Mouse (Mus musculus) cerebellum, adult 2 months (tissue): ENCODE measurements around the gene Fgfr2. TPM values are rescaled to one million over a fixed set of nuclear protein-coding genes. Genes with fewer than 3 reads are reported as not detected.

ENCODE experiments used
- DNase-seq, 2 experiments: peaks; one replicate each; pipeline ENCODE4 v3.0.0; 2021
- H3K27ac ChIP-seq: fragments of 200-500 bp; 2 replicates; pipeline ENCODE4 v1.5.1; 2012; ENCODE audit warnings: low read length, control low read depth, inconsistent platforms; ENCODE audit not compliant: insufficient read depth
- H3K27me3 ChIP-seq: fragments of 200-500 bp; 2 replicates; pipeline ENCODE4 v1.6.1; 2012; ENCODE audit warnings: inconsistent platforms, mild to moderate bottlenecking, low read length, moderate library complexity; ENCODE audit not compliant: control insufficient read depth, insufficient read depth
- H3K4me1 ChIP-seq: fragments of 200-500 bp; 2 replicates; pipeline ENCODE4 v1.6.1; 2011; ENCODE audit warnings: low read length; ENCODE audit not compliant: control insufficient read depth, insufficient read depth
- H3K4me3 ChIP-seq: fragments of 200-500 bp; replicated peaks from 2 replicates; pipeline ENCODE3; 2011; ENCODE audit warnings: mild to moderate bottlenecking, low read depth, low read length, control low read depth; ENCODE audit not compliant: insufficient read depth
- CTCF ChIP-seq: fragments of 200-500 bp; IDR thresholded peaks from 2 replicates; pipeline ENCODE4 v1.5.1; 2011; ENCODE audit warnings: low read depth, mild to moderate bottlenecking, control low read depth, low read length, moderate library complexity, borderline replicate concordance; ENCODE audit not compliant: insufficient read depth
- POLR2A ChIP-seq: fragments of 200-500 bp; IDR thresholded peaks from 2 replicates; pipeline ENCODE4 v1.6.1; 2011; ENCODE audit warnings: low read length, control low read depth, borderline replicate concordance; ENCODE audit not compliant: insufficient read depth
- WGBS: fragments of 180-500 bp; shearing (Covaris S2); methylation state at CpG from one replicate; pipeline ENCODE4 v1.1.7; 2018; 5-methylcytosine and 5-hydroxymethylcytosine counted together
- polyA plus RNA-seq: library from polyadenylated mRNA; depleted of rRNA; stranded (reverse); fragments of >200 nt; gene quantifications from 2 replicates; pipeline ENCODE4 v1.2.3, GENCODE M21; 2012

Fgfr2 gene
- polyA plus RNA-seq, 1 experiment, result 95.3 TPM

DNA sequence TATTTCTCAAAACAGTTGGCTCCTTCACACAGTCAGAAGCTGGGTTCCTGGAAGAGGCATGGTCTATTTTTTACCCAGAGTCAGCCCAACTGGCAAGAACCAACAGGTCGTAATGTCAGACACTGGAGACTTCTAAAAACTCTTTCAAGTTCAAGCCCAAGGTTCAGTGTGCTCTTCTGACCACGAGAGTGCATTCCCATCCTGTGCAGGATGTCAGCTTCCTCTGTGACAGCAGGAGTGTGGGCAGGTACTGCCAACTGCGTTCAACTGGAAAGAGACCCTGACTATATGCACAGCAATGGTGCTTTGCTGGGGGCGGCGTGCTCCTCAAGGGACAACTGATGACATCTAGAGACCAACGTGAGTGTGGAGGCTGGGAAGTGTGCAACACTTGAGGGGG lies 1034.5 kb downstream of the Fgfr2 start:
- WGBS, result 59% methylated on average over 6 of the region's 6 CpGs
- H3K27ac ChIP-seq, result no peak overlapping the region
- no peak for TF ChIP-seq POLR2A
- no peak for TF ChIP-seq CTCF

GRCm38 (mm10) chr7:132088181-132088580 lies 1035.0 kb downstream of the Fgfr2 start:
- no peak for TF ChIP-seq POLR2A
- H3K27me3 ChIP-seq, result no peaks in the 10 kb centered on the region
- H3K4me3 ChIP-seq, result no peak overlapping the region
- WGBS, result 50% methylated on average over 4 of the region's 4 CpGs
- H3K4me1 ChIP-seq, result 0 out of 2 replicates have a peak, but pooled peaks cover 3% of the 10 kb centered on the region
- peak in 1 of 2 experiments; percentile 8 for DNase-seq
- H3K27ac ChIP-seq, result no peak overlapping the region

More for the DNA sequence above, 1034.5 kb downstream of the Fgfr2 start:
- H3K27me3 ChIP-seq, result no peaks in the 10 kb centered on the region
- DNase-seq, result peak in 1 of 2 experiments; percentile 1
- H3K4me3 ChIP-seq, result no peak overlapping the region
- H3K4me1 ChIP-seq, result 0 out of 2 replicates have a peak, but pooled peaks cover 3% of the 10 kb centered on the region

DNA sequence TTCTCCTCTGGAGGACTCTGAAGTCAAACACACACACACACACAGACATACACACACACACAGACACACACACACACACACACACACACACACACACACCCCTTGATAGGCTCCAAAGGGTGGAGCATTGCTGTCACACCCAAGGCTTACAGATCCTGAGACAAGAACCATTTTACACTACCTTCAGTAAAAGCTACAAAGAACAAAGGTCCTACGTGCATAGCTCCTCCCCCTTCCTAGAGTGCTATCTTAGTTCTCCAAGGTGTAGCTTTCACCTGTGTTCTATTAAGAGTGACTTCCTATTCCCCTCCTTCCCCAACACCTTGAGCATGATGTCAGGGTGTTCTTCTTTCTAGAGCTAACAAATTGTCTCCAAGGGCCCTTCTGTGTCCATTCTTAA lies 1047.3 kb downstream of the Fgfr2 start:
- WGBS, result 83% methylated on average over 1 of the region's 1 CpGs
- no peak for DNase-seq
- no peak overlapping the region for H3K27ac ChIP-seq

GRCm38 (mm10) chr7:132074503-132074902 lies 1048.6 kb downstream of the Fgfr2 start:
- WGBS, result 29% methylated on average over 3 of the region's 3 CpGs
- TF ChIP-seq POLR2A, result no peak
- no peak for TF ChIP-seq CTCF
- no peak overlapping the region for H3K27ac ChIP-seq
- no peaks in the 10 kb centered on the region for H3K4me1 ChIP-seq
- H3K4me3 ChIP-seq, result no peak overlapping the region
- no peak for DNase-seq
- no peaks in the 10 kb centered on the region for H3K27me3 ChIP-seq

More for the DNA sequence above, 1047.3 kb downstream of the Fgfr2 start:
- Histone ChIP-seq H3K27me3 (no peaks in the 10 kb centered on the region), H3K4me1 (no peaks in the 10 kb centered on the region), H3K4me3 (no peak overlapping the region)
- TF ChIP-seq CTCF (no peak), POLR2A (no peak)

GRCm38 (mm10) chr7:132070877-132071625 lies 1052.1 kb downstream of the Fgfr2 start:
- WGBS, result 80% methylated on average over 6 of the region's 6 CpGs
- TF ChIP-seq CTCF (no peak), POLR2A (no peak)
- no peaks in the 10 kb centered on the region for H3K4me1 ChIP-seq

GRCm38 (mm10) chr7:132067951-132068350 lies 1055.2 kb downstream of the Fgfr2 start:
- DNase-seq, result no peak
- WGBS, result 79% methylated on average over 5 of the region's 5 CpGs
- H3K27me3 ChIP-seq, result no peaks in the 10 kb centered on the region
- no peak for TF ChIP-seq POLR2A
- TF ChIP-seq CTCF, result no peak
- no peak overlapping the region for H3K27ac ChIP-seq
- H3K4me3 ChIP-seq, result no peak overlapping the region
- H3K4me1 ChIP-seq, result no peaks in the 10 kb centered on the region

More at GRCm38 (mm10) chr7:132070877-132071625, 1052.1 kb downstream of the Fgfr2 start:
- Histone ChIP-seq H3K4me3 (no peak overlapping the region), H3K27ac (no peak overlapping the region), H3K27me3 (no peaks in the 10 kb centered on the region)
- DNase-seq, result no peak

DNA sequence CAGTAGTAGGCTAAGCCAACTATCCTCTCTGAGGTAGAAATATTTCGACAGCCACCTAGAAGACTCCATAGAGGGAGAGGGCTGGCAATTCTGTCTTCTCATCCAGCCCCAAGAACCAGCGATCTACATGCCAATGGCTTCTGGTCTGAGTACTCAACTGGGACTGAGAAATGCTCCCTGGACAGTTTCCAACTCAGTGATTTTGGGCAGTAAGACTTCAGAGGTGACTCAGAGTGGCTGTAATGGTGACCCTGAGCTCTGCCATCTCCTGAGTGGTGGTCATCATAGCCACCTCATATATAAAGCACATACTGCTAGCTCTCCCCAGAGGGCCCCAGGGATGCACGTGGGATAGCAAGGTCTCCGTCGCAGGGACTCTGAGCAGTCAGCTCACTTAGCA lies 1055.6 kb downstream of the Fgfr2 start:
- Histone ChIP-seq H3K27ac (no peak overlapping the region), H3K27me3 (no peaks in the 10 kb centered on the region), H3K4me3 (no peak overlapping the region), H3K4me1 (no peaks in the 10 kb centered on the region)
- 84% methylated on average over 5 of the region's 5 CpGs for WGBS
- no peak for DNase-seq
- no peak for TF ChIP-seq CTCF
- TF ChIP-seq POLR2A, result no peak

GRCm38 (mm10) chr7:132060116-132060515 lies 1063.0 kb downstream of the Fgfr2 start:
- Histone ChIP-seq H3K4me1 (no peaks in the 10 kb centered on the region), H3K27ac (no peak overlapping the region), H3K4me3 (no peak overlapping the region), H3K27me3 (no peaks in the 10 kb centered on the region)
- WGBS, result 84% methylated on average over 7 of the region's 7 CpGs
- DNase-seq, result no peak
- TF ChIP-seq POLR2A, result no peak
- TF ChIP-seq CTCF, result no peak
